In the genomic region with DNA sequence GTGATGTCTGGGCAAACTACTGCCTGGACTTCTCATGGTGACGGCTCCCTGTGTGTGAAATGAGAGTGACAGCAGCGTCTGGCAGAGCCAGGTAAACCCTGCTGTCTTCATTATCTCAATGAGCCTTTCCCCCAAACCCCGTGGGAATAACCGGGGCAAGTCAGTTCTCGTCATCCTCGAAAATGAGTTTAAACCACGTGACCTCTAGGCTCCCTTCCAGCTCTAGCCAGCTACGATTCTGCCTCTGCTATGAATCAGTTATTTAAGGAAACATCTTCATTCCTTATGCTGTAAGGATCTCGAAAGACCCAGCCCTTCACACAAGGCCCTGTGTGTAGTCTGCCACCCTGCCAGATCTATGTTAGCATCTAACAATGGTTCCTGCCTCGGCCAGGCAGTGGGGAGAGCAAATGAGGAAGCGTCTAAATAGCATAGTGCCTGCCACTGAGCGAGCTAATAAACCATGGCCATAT, we compare ENCODE assay signal across 8 mouse cellular contexts.
DNase-seq lines count a peak whose midpoint lies in the region.

No protein-coding gene starts in this region.

- DNase-seq in frontal cortex, postnatal 36 days (ENCODE audit: low spot score in 2 of 2): peak; percentile 51 to 64
- no peak for DNase-seq in frontal cortex, postnatal 25 days (ENCODE audit: low spot score in 2 of 2)
- DNase-seq in retina, postnatal 1 day: peak; percentile 65
- no peak for DNase-seq in retina, embryonic 14.5 days (ENCODE audit: low spot score)
- DNase-seq in heart, adult 9 months (ENCODE audit: low spot score in 2 of 2): peak; percentile 54 to 73
- peak; percentile 45 for DNase-seq in right cerebral cortex, postnatal 14 days
- no peak for DNase-seq in cerebellum, adult 11 months
- DNase-seq in thymus, postnatal 25 days: no peak

Comparison
In these comparisons a context has a peak if more than half of its experiments do, and no peak if none do; other contexts are left out.
1. DNase-seq: peak in frontal cortex, postnatal 36 days (2 of 2), retina, postnatal 1 day (single experiment), heart, adult 9 months (2 of 2) and right cerebral cortex, postnatal 14 days (single experiment); none in frontal cortex, postnatal 25 days (0 of 2), retina, embryonic 14.5 days (single experiment), cerebellum, adult 11 months (single experiment) and thymus, postnatal 25 days (single experiment).